Mouse (Mus musculus) forebrain, embryonic 12.5 days (tissue): ENCODE results near the gene Dnajc30. TPM values are rescaled to one million over a fixed set of nuclear protein-coding genes. Genes with fewer than 3 reads are reported as not detected.

ENCODE experiments used
- ATAC-seq: fragments of 200-750 bp; cut with Nextera tagmentation; 2 replicates; pipeline ENCODE4 v1.8.0; 2017; ENCODE audit warnings: moderate TSS enrichment; ENCODE audit not compliant: low FRiP score
- H3K27ac ChIP-seq: fragments of 300-500 bp; sonication (generic); 2 replicates; pipeline ENCODE4 v1.5.1; 2016; ENCODE audit warnings: mild to moderate bottlenecking
- H3K27me3 ChIP-seq: fragments of 300-500 bp; sonication (generic); 2 replicates; pipeline ENCODE4 v1.6.1; 2016; ENCODE audit warnings: mild to moderate bottlenecking
- H3K36me3 ChIP-seq: fragments of 300-500 bp; sonication (generic); replicated peaks from 2 replicates; pipeline ENCODE4 v1.6.1; 2016; ENCODE audit warnings: mild to moderate bottlenecking
- H3K4me1 ChIP-seq: fragments of 300-500 bp; sonication (generic); 2 replicates; pipeline ENCODE4 v1.6.1; 2016
- H3K4me2 ChIP-seq: fragments of 300-500 bp; sonication (generic); 2 replicates; pipeline ENCODE4 v1.6.1; 2016; ENCODE audit warnings: mild to moderate bottlenecking, moderate library complexity
- H3K4me3 ChIP-seq: fragments of 300-500 bp; sonication (generic); replicated peaks from 2 replicates; pipeline ENCODE4 v1.5.1; 2016; ENCODE audit warnings: mild to moderate bottlenecking
- H3K9ac ChIP-seq: fragments of 300-500 bp; sonication (generic); 2 replicates; pipeline ENCODE4 v1.6.1; 2016; ENCODE audit warnings: mild to moderate bottlenecking
- H3K9me3 ChIP-seq: fragments of 300-500 bp; sonication (generic); 2 replicates; pipeline ENCODE4 v1.6.1; 2016
- WGBS: fragments of 180-500 bp; shearing (Covaris S2); methylation state at CpG from one replicate; pipeline ENCODE4 v1.1.7; 2016; 5-methylcytosine and 5-hydroxymethylcytosine counted together
- polyA plus RNA-seq: library from polyadenylated mRNA; unstranded; fragments of >200 nt; fragmentation: Nextera tagmentation; extraction: Ambion mirVana; gene quantifications from 2 replicates; pipeline ENCODE4 v1.2.1, GENCODE M21; 2016

Gene Dnajc30
- polyA plus RNA-seq, 1 experiment from 2014 or later: 27.9 TPM

DNA sequence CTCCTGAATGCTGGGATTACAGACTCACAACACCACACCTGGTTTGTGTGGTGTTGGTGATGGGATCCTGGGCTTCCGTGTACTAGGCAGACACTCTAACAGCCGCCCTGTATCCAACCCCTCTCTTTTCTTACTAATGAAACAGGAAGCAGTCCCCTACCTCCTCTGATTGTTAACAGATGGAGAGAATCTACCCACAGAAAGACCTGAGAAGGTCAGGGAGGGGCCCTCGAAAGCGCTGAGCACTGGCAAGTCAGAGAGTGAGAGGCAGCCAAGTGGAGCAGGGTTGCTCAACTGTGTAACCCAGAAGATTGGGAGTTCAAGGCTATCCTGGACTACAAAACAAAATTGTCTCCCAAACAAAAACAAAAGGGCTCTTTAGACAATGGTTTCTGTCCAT is 22.9 kb downstream of the Dnajc30 start:
- Histone ChIP-seq H3K9me3 (no peaks in the 10 kb centered on the region), H3K27me3 (peaks cover 67% of the 10 kb centered on the region), H3K4me2 (no peak overlapping the region), H3K4me1 (no peaks in the 10 kb centered on the region), H3K9ac (no peak overlapping the region), H3K27ac (no peak overlapping the region), H3K36me3 (no peaks in the 10 kb centered on the region), H3K4me3 (no peak overlapping the region)
- no peak for ATAC-seq
- 71% methylated on average over 4 of the region's 4 CpGs for WGBS

DNA sequence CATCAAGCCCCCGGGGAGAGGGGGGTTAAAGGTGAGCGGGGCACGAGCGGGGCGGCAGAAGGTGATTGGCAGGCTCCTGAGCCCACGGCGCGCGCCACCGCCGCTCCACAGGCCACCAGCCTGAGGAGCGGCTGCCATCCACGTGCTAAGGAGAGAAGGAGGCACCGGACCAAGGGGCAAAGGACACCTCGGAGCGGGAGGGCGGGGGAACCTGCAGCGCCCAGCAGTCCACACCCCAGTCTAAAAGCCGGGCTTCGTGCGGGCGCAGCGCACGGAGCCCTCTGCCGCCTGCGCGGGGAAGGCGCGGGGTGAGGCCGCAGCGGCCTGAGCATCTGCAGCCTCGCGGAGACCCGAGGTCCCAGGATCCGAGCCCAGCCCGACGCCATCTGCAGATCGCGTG is 25.7 kb downstream of the Dnajc30 start, which contains the start of gene Mlxipl:
Gene Mlxipl (plus strand): TSS at position 238 of the 400 bp plus-strand sequence.
- WGBS: 1% methylated on average over 39 of the region's 39 CpGs
- no peaks in the 10 kb centered on the region for H3K36me3 ChIP-seq
- no peak within 1 kb of the TSS for H3K27ac ChIP-seq
- no peaks in the 10 kb centered on the region for H3K4me1 ChIP-seq
- peak within 1 kb of the TSS; percentile 42 for H3K4me2 ChIP-seq
- peak within 1 kb of the TSS; percentile 24 for H3K4me3 ChIP-seq
- H3K9ac ChIP-seq: no peak within 1 kb of the TSS
- peaks cover 74% of the 10 kb centered on the region for H3K27me3 ChIP-seq
- no peak for ATAC-seq
- no peaks in the 10 kb centered on the region for H3K9me3 ChIP-seq

DNA sequence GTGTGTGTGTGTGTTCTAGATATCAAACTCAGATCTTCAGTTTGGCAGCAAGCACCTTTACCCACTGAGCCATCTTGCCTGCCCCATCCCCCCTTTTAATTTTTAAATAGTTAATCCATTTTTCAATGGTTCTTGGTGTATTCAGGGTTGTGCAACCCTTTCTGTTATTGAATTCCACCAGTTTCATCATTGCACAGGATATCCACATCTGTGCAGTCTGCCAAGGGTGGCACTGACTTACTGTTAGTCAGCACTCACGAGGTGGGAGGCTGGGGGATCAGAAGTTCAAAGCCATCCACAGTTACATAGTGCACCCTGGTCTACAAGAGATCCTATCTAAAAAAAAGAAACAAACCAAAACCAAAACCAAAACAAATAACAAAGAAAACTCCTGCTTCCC is 37.0 kb downstream of the Dnajc30 start:
- Histone ChIP-seq H3K4me3 (no peak overlapping the region), H3K27me3 (peaks cover 16% of the 10 kb centered on the region), H3K9me3 (no peaks in the 10 kb centered on the region), H3K9ac (no peak overlapping the region), H3K4me1 (no peaks in the 10 kb centered on the region), H3K4me2 (no peak overlapping the region), H3K27ac (no peak overlapping the region), H3K36me3 (no peaks in the 10 kb centered on the region)
- no peak for ATAC-seq
- 74% methylated on average over 1 of the region's 1 CpGs for WGBS

DNA sequence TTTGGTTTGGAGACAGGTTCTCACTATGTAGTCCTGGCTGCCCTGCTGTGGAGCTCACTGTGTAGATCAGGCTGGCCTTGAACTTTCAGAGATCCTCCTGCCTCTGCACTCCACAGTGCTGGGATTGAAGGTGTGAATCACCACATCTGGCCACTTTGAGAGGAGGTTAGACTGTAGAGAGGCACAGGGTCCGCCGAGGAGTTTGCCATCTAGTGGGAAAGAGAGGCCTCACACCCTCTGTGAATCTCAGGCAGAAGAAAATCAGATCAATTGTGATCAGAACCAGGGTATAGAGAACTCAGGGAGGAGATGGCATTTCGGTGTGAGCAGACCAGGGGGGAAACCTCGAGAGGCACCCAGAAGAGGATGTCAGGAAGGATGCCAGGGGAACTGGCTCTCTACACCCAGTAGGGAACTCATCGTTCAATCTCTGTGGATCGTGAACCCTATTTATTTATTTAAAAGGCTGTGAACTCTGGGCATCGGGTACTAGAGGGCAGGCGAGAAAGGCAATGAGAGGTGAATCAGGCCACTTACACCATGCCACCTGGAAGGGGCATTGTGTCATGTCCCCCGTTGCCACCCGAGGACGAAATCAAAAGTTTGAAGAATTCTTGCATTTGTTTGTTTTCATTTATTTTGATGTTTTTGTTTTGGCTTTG is 40.1 kb downstream of the Dnajc30 start:
- H3K4me1 ChIP-seq: peaks cover 16% of the 10 kb centered on the region
- WGBS: 69% methylated on average over 11 of the region's 11 CpGs
- H3K4me3 ChIP-seq: no peak overlapping the region
- ATAC-seq: no peak
- H3K9ac ChIP-seq: no peak overlapping the region
- peaks cover 46% of the 10 kb centered on the region for H3K27me3 ChIP-seq
- no peaks in the 10 kb centered on the region for H3K9me3 ChIP-seq
- no peak overlapping the region for H3K4me2 ChIP-seq
- H3K27ac ChIP-seq: no peak overlapping the region
- no peaks in the 10 kb centered on the region for H3K36me3 ChIP-seq

DNA sequence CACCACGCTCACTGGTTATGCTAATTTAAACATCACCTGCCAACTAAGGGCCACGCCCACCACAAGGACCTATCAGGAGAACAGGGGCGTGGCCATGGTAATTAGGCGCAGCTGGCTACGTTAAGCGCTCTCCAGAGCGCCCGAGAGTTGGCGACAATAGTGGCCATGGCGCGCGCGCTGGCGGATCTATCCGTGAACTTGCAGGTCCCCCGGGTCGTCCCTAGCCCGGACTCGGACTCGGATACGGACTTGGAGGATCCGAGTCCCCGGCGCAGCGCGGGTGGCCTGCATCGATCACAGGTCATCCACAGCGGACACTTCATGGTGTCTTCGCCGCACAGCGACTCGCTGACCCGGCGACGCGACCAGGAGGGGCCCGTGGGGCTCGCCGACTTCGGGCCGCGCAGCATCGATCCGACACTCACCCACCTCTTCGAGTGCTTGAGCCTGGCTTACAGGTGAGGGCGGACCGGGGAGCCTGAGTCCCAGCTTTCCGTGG is 42.8 kb downstream of the Dnajc30 start:
- H3K27ac ChIP-seq: no peak overlapping the region
- ATAC-seq: peak; percentile 94
- H3K27me3 ChIP-seq: peaks cover 68% of the 10 kb centered on the region
- H3K4me2 ChIP-seq: peak overlapping the region; percentile 79
- peak overlapping the region; percentile 49 for H3K4me3 ChIP-seq
- no peaks in the 10 kb centered on the region for H3K9me3 ChIP-seq
- peak overlapping the region; percentile 49; the same call in 1 of the 2 replicates for H3K9ac ChIP-seq
- under 1% methylated on average over 48 of the region's 48 CpGs for WGBS
- no peaks in the 10 kb centered on the region for H3K36me3 ChIP-seq
- H3K4me1 ChIP-seq: peaks cover 16% of the 10 kb centered on the region

DNA sequence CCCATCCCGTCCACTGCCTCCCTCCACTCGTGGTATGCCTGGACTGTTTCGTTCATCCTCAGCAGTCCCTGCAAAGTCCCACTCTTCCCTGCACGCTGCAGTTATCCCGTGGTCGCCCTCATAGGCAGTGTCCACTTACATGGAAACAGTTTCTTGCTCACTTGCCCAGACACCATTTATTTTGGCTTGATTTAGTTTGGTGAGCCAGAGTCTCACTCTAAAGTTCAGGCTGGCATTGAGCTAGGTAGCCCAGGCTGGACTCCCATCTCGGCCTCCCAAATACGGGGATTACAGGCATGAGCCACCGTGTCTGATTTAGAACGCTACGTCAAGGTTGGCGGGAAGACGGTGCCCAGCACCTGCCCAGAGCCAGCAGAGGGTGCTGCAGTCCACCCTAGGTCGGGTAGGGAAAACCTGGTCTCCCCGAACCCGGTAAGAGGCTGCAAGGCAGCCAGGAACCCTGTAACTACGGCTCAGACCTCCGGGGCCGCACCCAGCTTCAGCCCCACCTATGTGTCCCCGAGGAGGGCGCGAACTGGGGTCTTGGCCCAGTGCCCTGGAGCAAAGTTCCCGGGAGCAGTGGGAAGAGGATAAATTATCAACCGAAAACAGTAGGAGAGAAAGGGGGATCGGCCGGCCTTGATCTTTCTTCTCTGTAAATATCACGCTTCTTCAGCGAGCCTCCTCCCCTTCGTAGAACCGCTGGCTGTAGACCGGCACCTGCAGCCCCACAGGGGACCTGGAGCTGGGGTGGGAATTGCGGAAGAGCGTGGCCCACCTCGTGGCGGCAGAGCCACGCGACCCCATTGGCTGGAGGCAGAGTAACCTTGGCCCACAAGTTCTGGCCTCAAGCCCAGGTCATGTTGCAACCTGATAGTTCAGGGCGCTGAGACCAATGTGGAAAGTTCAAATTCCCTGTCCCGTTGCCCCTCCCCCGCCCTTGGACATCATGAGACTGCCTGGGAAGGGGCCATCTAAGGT is 43.8 kb downstream of the Dnajc30 start:
- no peak overlapping the region for H3K27ac ChIP-seq
- H3K9me3 ChIP-seq: no peaks in the 10 kb centered on the region
- peaks cover 16% of the 10 kb centered on the region for H3K4me1 ChIP-seq
- WGBS: 12% methylated on average over 40 of the region's 40 CpGs
- peak overlapping the region; percentile 79 for H3K4me2 ChIP-seq
- H3K4me3 ChIP-seq: peak overlapping the region; percentile 49
- ATAC-seq: no peak
- no peak overlapping the region for H3K9ac ChIP-seq
- no peaks in the 10 kb centered on the region for H3K36me3 ChIP-seq
- peaks cover 68% of the 10 kb centered on the region for H3K27me3 ChIP-seq

DNA sequence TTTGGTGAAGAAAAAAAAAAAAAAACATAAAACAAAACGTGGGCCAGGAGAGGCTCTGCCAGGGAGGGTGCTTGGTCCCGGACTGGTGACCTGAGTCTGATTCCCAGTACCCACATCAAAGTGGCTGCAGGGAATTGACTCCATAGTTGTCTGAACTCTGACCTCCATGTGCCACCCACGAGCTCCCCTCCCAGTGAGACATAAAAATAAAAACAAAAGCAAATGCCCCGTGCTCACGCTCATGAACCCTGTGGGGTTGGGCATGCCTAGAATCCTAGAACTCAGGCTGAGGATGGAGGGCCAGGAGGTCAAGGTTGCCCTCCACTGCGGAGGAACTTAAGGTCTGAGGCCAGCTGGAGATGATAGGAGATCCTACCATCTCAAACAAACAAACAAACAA is 45.0 kb downstream of the Dnajc30 start:
- Histone ChIP-seq H3K9me3 (no peaks in the 10 kb centered on the region), H3K27ac (no peak overlapping the region), H3K36me3 (no peaks in the 10 kb centered on the region), H3K4me3 (no peak overlapping the region), H3K27me3 (peaks cover 68% of the 10 kb centered on the region), H3K9ac (no peak overlapping the region), H3K4me2 (no peak overlapping the region), H3K4me1 (peaks cover 16% of the 10 kb centered on the region)
- 64% methylated on average over 6 of the region's 6 CpGs for WGBS
- no peak for ATAC-seq

DNA sequence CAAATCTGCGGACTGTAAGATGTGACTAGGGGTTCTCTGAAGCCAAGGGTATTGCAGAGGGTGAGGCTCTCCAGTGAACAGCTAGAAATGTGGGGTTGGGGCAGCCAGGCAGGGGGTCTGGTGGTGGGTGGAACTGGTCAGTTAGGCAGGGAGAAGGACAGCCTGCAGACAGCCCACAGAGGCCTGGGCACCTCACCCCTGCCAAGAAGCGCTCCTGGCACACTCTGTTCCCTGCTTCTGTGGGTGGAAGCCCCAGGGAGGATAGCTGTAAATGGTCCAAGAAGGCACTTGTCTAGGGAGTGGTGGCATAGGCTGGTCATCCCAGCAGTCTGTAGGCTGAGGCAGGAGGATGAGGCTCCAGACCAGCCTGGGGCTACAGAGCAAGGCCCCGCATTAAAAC is 45.4 kb downstream of the Dnajc30 start:
- H3K27me3 ChIP-seq: peaks cover 65% of the 10 kb centered on the region
- H3K9ac ChIP-seq: no peak overlapping the region
- H3K4me2 ChIP-seq: no peak overlapping the region
- no peak overlapping the region for H3K27ac ChIP-seq
- ATAC-seq: no peak
- H3K36me3 ChIP-seq: no peaks in the 10 kb centered on the region
- 88% methylated on average over 3 of the region's 3 CpGs for WGBS
- H3K4me1 ChIP-seq: peaks cover 16% of the 10 kb centered on the region
- no peaks in the 10 kb centered on the region for H3K9me3 ChIP-seq
- no peak overlapping the region for H3K4me3 ChIP-seq

DNA sequence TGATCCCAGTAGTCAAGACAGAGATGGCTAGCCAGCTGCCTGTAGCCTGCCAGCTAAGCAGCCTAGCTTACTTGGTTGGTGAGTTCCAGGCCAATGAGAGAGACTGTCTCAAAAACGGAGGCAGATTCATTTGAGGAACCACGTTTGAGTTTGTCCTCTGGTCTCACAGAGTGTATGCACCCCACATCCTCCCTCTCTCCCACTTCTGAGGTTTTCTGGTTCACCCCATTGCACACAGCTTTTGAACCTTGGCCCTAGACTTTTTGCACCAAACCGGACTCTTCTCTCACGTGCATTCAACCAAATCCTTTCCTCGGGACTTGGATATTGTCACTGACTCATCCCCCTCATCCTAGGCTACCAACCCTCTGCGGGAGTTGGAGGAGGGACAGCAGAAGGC is 46.0 kb downstream of the Dnajc30 start:
- peaks cover 16% of the 10 kb centered on the region for H3K4me1 ChIP-seq
- H3K9ac ChIP-seq: no peak overlapping the region
- ATAC-seq: no peak
- H3K36me3 ChIP-seq: no peaks in the 10 kb centered on the region
- no peak overlapping the region for H3K27ac ChIP-seq
- peaks cover 60% of the 10 kb centered on the region for H3K27me3 ChIP-seq
- H3K4me2 ChIP-seq: no peak overlapping the region
- no peaks in the 10 kb centered on the region for H3K9me3 ChIP-seq
- 72% methylated on average over 6 of the region's 6 CpGs for WGBS
- H3K4me3 ChIP-seq: no peak overlapping the region

DNA sequence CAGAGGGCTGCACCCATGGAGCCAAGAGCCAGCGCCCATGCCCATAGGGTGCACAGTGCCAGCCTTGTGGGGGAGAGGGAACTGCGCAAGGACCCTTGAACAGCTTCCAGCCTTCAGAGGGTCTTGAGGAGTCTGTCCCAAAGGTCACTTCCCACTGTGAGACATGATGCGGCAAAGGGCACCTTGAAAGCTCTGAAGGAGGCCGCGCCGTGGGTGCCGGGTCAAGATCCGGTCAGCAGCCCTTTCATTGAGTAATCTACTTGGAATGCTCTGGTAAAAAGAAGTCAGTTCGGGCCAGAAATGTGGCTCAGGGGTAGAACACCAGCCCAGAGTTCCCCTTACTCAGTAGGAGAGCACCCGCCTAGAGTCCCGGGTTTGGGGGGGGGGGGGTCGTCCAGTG is 49.8 kb downstream of the Dnajc30 start:
- peaks cover 25% of the 10 kb centered on the region for H3K27me3 ChIP-seq
- ATAC-seq: no peak
- no peaks in the 10 kb centered on the region for H3K9me3 ChIP-seq
- 0 out of 2 replicates have a peak, but pooled peaks cover 2% of the 10 kb centered on the region for H3K4me1 ChIP-seq
- no peak overlapping the region for H3K4me2 ChIP-seq
- H3K36me3 ChIP-seq: no peaks in the 10 kb centered on the region
- 83% methylated on average over 12 of the region's 12 CpGs for WGBS
- H3K9ac ChIP-seq: no peak overlapping the region
- H3K27ac ChIP-seq: no peak overlapping the region
- H3K4me3 ChIP-seq: no peak overlapping the region

DNA sequence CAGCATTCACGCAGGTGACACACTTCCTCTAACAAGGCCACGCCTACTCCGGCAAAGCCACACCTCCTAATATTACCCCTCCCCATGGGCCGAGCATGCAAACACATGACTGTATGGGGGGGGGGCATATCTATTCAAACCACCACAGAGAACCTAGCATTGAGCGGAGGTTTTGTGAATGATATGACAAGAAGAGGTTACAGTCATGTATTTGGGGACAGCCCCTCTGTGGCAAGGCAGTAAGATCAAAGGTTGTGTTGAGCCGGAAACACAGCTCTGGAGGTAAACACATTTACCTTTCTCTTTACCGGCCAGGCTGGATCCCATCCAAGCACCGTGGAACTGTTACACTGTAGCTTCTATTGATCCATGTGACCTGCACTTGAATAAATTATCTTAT is 51.2 kb downstream of the Dnajc30 start:
- ATAC-seq: no peak
- Histone ChIP-seq H3K4me2 (no peak overlapping the region), H3K4me1 (0 out of 2 replicates have a peak, but pooled peaks cover 3% of the 10 kb centered on the region), H3K27ac (no peak overlapping the region), H3K27me3 (peaks cover 10% of the 10 kb centered on the region), H3K9ac (no peak overlapping the region), H3K36me3 (no peaks in the 10 kb centered on the region), H3K9me3 (no peaks in the 10 kb centered on the region), H3K4me3 (no peak overlapping the region)
- 87% methylated on average over 8 of the region's 8 CpGs for WGBS
